Mouse (Mus musculus): ENCODE measurements at regions not wholly inside any gene's neighbourhood (a gene's known extent, or its start where the extent isn't known, plus 50 kb on each side); places are given as distances from the start of the nearest gene placed in this dataset.

- peak; percentile 51 to 64 for DNase-seq (ENCODE audit: low spot score in 2 of 2)
Measured at GRCm38 (mm10) chr13:83872887-83873286, 349.2 kb upstream of the Tmem161b start.

GRCm38 (mm10) chr13:83879561-83879960, 342.5 kb upstream of the Tmem161b start:
- DNase-seq (ENCODE audit: low spot score in 2 of 2), result no peak

GRCm38 (mm10) chr13:83880305-83880704, 341.8 kb upstream of the Tmem161b start:
- no peak for DNase-seq (ENCODE audit: low spot score in 2 of 2)

DNA sequence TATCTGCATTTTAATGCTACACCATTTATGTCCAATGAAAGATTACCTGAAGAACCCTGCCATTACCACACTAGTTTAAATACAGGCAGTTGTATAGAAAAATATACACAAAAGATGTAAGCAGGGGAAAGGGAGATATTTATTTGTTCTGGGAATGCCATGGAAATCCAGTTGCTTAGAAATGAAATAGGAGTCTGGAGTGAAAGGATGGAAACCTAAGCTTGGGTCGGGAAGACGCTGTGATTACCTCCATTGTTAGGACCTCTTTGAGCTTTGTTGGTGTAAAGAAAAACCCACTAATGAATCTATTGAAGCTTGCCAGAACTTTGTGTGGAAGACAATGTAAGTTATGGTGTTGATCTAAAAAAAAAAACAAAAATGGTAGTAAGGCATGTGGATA, 341.3 kb upstream of the Tmem161b start:
- no peak for DNase-seq (ENCODE audit: low spot score in 2 of 2)

GRCm38 (mm10) chr13:83882839-83883238, 339.3 kb upstream of the Tmem161b start:
- no peak for DNase-seq (ENCODE audit: low spot score in 2 of 2)

- DNase-seq (ENCODE audit: low spot score in 2 of 2), result no peak
Measured at GRCm38 (mm10) chr13:83883821-83884220, 338.3 kb upstream of the Tmem161b start.

GRCm38 (mm10) chr13:83884226-83884625, 337.9 kb upstream of the Tmem161b start:
- DNase-seq (ENCODE audit: low spot score in 2 of 2), result no peak

GRCm38 (mm10) chr13:83884766-83885543, 337.1 kb upstream of the Tmem161b start:
- no peak for DNase-seq (ENCODE audit: low spot score in 2 of 2)

DNA sequence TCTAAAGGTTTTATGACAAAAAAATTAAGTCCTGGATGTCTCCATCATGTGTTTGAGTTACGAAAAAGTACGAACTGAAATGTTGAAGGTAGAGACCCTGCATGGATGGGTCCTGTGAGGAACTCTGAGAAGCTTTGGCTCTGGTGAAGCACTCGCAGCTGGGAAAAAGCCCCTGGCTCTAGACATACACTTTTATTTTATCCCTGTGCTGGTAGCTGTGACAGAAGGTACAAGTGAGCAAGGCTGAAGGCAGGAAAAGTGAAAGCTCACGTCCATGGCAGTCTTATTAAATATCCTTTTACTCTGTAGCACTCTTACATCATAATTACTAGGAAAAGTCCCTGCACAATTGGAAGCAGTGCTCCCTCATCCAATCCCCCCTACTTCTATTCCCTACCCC, 336.4 kb upstream of the Tmem161b start:
- no peak for DNase-seq (ENCODE audit: low spot score in 2 of 2)

- no peak for DNase-seq (ENCODE audit: low spot score in 2 of 2)
Measured at GRCm38 (mm10) chr13:83914697-83915096, 307.4 kb upstream of the Tmem161b start.

DNA sequence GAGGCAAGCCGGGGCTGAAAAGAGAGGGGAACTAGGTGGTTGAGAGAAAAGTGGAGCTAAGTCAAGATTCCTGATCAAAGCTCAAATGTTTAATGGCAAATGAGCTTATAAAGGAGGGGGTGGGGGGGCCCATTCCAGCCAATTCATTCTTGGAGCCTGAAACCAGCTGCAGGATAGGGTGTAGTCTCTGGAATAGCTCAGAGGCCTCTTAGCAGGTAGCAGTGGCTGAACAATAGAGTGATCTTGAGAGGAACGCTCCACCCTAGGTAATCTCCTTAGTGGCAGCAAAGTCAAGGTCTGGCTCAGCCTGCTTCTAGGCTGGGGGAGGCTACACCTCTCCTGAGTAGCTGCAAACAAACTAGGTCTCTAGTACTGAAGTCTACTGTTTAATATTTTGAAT, 289.3 kb upstream of the Tmem161b start:
- no peak for DNase-seq (ENCODE audit: low spot score in 2 of 2)

DNA sequence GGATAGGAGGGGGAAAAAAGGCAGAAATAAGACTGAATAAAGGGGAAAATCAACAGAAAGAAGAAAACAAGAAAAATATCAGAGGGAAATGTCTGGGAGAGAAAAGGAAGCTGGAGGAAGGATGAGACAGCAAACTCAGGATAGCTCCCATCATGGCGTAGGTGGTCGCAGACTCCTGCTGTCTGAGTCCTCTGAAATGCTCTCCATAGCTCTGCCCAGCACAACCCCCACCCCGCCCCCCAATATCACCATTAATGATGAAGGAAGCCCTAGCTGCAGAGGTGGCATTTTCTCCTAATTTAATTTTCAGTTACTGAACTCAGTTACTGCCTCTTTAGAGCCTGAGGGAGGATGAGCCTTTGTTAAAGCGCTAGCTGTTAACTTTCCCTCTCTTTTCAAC, 275.6 kb upstream of the Tmem161b start:
- DNase-seq (ENCODE audit: low spot score in 2 of 2), result no peak

DNA sequence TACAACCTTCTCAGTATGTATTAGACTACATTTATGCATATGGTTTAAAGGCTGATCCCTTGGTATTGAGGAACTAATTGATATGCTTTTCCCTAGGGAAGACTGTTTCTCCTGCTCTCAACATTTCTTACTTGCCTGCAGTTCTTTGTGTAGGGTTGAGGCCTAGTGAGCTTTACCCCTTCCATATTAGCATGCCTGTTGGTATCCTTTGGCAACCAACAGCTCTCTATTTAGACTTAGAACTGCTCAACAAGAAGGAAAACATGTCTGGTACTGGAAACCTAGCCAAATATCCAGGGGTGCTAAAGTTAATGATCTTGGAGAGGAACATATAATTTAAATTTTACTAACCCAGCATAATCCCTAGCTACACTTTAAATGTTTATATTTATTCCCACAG, 270.9 kb upstream of the Tmem161b start:
- no peak for DNase-seq (ENCODE audit: low spot score in 2 of 2)

DNA sequence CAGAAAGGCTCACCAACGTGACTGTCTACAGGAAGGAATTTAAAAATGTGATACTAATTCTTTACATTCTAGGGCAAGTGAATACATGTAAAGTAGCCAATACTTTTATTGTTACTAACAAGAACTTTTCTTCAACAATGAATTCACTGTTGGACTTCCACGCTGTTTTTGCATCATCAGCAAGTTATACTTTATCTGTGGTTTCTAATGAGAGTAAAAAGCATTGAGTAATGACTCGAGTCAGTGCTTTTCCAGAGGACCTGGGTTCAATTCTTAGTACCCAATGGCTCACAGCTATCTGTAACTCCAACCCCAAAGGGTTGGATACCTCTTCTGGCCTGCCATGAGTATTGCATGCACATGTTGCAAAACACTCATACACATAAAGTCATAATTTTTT, 270.3 kb upstream of the Tmem161b start:
- DNase-seq (ENCODE audit: low spot score in 2 of 2), result no peak

- DNase-seq (ENCODE audit: low spot score in 2 of 2), result no peak
Measured at GRCm38 (mm10) chr13:83952353-83952752, 269.7 kb upstream of the Tmem161b start.

GRCm38 (mm10) chr13:83952862-83953261, 269.2 kb upstream of the Tmem161b start:
- no peak for DNase-seq (ENCODE audit: low spot score in 2 of 2)

DNA sequence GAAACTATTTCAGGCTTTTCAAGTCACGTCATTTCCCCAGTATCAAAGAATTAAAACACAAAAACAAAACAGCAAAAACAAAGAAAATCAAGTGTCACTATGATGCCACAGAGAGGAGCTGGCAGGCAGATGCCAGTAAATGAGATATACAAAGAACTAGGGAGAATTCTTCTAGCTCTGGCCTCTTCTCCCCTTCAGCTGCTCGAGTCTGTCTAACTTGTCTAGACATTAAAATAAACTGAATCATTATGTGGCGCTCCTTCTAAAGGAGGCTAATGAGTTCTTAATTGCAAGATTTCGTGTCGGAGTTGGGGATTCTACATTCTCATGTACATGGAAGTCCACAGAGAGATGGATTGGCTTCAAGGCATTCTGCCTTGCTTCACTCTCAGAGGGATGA, 266.4 kb upstream of the Tmem161b start:
- DNase-seq (ENCODE audit: low spot score in 2 of 2), result no peak

GRCm38 (mm10) chr13:83978541-83978940, 243.6 kb upstream of the Tmem161b start:
- no peak for DNase-seq (ENCODE audit: low spot score in 2 of 2)

- DNase-seq (ENCODE audit: low spot score in 2 of 2), result no peak
Measured at GRCm38 (mm10) chr13:83979535-83979934, 242.6 kb upstream of the Tmem161b start.

GRCm38 (mm10) chr13:83984651-83985331, 237.3 kb upstream of the Tmem161b start:
- peak; percentile 75 to 81 for DNase-seq (ENCODE audit: low spot score in 2 of 2)

DNA sequence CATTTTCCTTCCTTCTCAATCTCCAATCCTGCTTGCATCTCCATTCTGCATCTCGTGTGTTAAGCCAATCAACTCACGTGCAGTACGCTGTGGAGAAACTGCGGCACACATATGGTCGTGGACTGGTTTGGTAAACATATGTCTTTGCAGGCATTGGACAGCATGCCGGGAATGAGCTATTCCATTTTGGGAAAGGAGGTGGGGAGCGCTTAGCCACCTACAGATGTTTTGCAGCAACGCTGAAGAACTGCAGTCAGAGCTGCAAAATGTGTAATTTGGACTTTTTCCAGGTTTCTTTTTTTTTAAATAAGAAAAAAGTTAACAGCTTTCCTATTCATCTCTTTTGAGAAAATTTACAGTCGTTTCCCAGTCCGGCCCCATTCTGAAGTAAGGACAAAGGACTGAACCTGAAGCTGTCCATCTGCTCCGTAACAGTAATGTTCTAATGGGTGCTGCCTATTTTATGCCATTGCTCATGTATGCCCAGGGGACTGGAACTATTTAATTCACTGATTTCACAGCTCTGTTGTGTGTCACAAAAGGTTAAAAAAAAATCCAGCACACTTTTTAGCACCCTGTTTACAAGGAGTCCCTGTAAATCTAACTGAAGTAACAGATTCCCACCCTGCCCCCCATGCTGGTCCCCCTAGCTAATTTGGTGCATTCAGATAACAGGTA, 234.2 kb upstream of the Tmem161b start:
- peak; percentile 79 to 91 for DNase-seq (ENCODE audit: low spot score in 2 of 2)

GRCm38 (mm10) chr13:83988517-83988916, 233.6 kb upstream of the Tmem161b start:
- DNase-seq (ENCODE audit: low spot score in 2 of 2), result peak; percentile 30 to 41

Measured in right cerebral cortex, postnatal 10 days (tissue).